Mouse (Mus musculus): ENCODE measurements around the gene 4930467E23Rik. TPM values are rescaled to one million over a fixed set of nuclear protein-coding genes. Genes with fewer than 3 reads are reported as not detected.

The 4930467E23Rik gene
- not detected in 2 replicates for total RNA-seq (2023)

DNA sequence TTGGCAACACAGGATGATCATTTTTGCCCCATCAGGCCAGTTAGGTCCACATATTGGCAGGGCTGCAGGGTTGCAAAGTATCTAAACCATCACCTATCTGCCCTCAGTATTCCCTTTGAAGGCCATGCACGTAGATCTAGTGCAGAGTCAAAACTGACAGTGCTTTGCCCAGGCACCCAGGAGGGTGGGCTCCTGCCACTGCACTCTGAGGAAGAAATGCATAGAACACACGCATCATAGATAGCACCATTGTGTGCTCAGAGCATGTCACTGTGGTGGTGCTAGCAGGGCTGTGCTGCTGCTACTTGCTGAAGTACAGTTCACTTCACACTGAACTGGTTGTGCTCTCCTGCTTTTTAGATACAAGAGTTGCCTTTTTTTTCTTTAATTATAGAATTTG lies at the start of gene 4930467E23Rik:
TSS of gene 4930467E23Rik (plus strand) at position 301 of the 400 bp plus-strand sequence.

Other genes starting within 250 kb of the 4930467E23Rik start
- gene Defb7, start 234.5 kb upstream of the 4930467E23Rik start, total RNA-seq (2023), result not detected in 2 replicates
- gene Gm31371, start 173.8 kb downstream of the 4930467E23Rik start, total RNA-seq (2023), result not detected in 2 replicates

Data from neutrophil, adult 65 days (primary cell).